Mouse (Mus musculus) fat pad, adult 2 months (tissue): ENCODE results near the gene Mbd3.

Source experiments
- DNase-seq: peaks from one replicate; pipeline ENCODE4 v3.0.0-alpha.2; 2011; ENCODE audit warnings: low read depth, low spot score; ENCODE audit errors: extremely low read depth

The Mbd3 gene

GRCm38 (mm10) chr10:80399191-80399972 lies at the start of gene Mbd3:
Gene Mbd3, minus strand, starts transcription at chr10:80399550.
- peak; percentile 98 for DNase-seq

GRCm38 (mm10) chr10:80445898-80446601 lies 46.7 kb upstream of the Mbd3 start:
- DNase-seq = no peak

- DNase-seq = no peak
Measured at GRCm38 (mm10) chr10:80445052-80445451, 45.7 kb upstream of the Mbd3 start.

- DNase-seq = no peak
Measured at GRCm38 (mm10) chr10:80444339-80445045, 45.1 kb upstream of the Mbd3 start.

- DNase-seq = no peak
Measured at GRCm38 (mm10) chr10:80443575-80444278, 44.4 kb upstream of the Mbd3 start.

- no peak for DNase-seq
Measured at GRCm38 (mm10) chr10:80442989-80443388, 43.6 kb upstream of the Mbd3 start.

- DNase-seq = no peak
Measured at GRCm38 (mm10) chr10:80441598-80441997, 42.2 kb upstream of the Mbd3 start.

GRCm38 (mm10) chr10:80440031-80440430 lies 40.7 kb upstream of the Mbd3 start:
- no peak for DNase-seq

- DNase-seq = no peak
Measured at GRCm38 (mm10) chr10:80437973-80438372, 38.6 kb upstream of the Mbd3 start.

- DNase-seq = no peak
Measured at GRCm38 (mm10) chr10:80436276-80436675, 36.9 kb upstream of the Mbd3 start.

GRCm38 (mm10) chr10:80435764-80436163 lies 36.4 kb upstream of the Mbd3 start:
- DNase-seq = no peak

GRCm38 (mm10) chr10:80434823-80435222 lies 35.5 kb upstream of the Mbd3 start:
- DNase-seq = no peak

GRCm38 (mm10) chr10:80434233-80434592 lies 34.9 kb upstream of the Mbd3 start:
- no peak for DNase-seq

- peak; percentile 99 for DNase-seq
Measured at GRCm38 (mm10) chr10:80433513-80434232, 34.3 kb upstream of the Mbd3 start, which contains the start of gene Tcf3. Gene Tcf3, minus strand, starts transcription at chr10:80433647.

GRCm38 (mm10) chr10:80432936-80433512 lies 33.7 kb upstream of the Mbd3 start:
- no peak for DNase-seq

GRCm38 (mm10) chr10:80432387-80432785 lies 33.0 kb upstream of the Mbd3 start:
- DNase-seq = no peak

GRCm38 (mm10) chr10:80431570-80432386 lies 32.4 kb upstream of the Mbd3 start:
- no peak for DNase-seq

GRCm38 (mm10) chr10:80430375-80430980 lies 31.1 kb upstream of the Mbd3 start:
- no peak for DNase-seq

GRCm38 (mm10) chr10:80429800-80430199 lies 30.4 kb upstream of the Mbd3 start:
- DNase-seq = no peak
